Mouse (Mus musculus) liver, embryonic 15.5 days (tissue): ENCODE measurements at regions not wholly inside any gene's neighbourhood (a gene's known extent, or its start where the extent isn't known, plus 50 kb on each side); places are given as distances from the start of the nearest gene placed in this dataset.

Source experiments
- ATAC-seq: fragments of 200-750 bp; cut with Nextera tagmentation; 2 replicates; pipeline ENCODE4 v1.8.0; 2017; ENCODE audit warnings: moderate number of reproducible peaks, mild to moderate bottlenecking, moderate library complexity; ENCODE audit not compliant: insufficient read depth
- H3K27ac ChIP-seq: fragments of 300-500 bp; sonication (generic); replicated peaks from 2 replicates; pipeline ENCODE4 v1.5.1; 2015; ENCODE audit warnings: mild to moderate bottlenecking, inconsistent platforms
- H3K27me3 ChIP-seq: fragments of 300-500 bp; sonication (generic); 2 replicates; pipeline ENCODE4 v1.6.1; 2015; ENCODE audit warnings: mild to moderate bottlenecking, inconsistent platforms
- H3K36me3 ChIP-seq: fragments of 300-500 bp; sonication (generic); replicated peaks from 2 replicates; pipeline ENCODE4 v1.6.1; 2015; ENCODE audit warnings: moderate library complexity, mild to moderate bottlenecking, inconsistent platforms
- H3K4me1 ChIP-seq: fragments of 300-500 bp; sonication (generic); replicated peaks from 2 replicates; pipeline ENCODE4 v1.6.1; 2015; ENCODE audit warnings: inconsistent platforms
- H3K4me2 ChIP-seq: fragments of 300-500 bp; sonication (generic); 2 replicates; pipeline ENCODE4 v1.6.1; 2015; ENCODE audit warnings: moderate library complexity, mild to moderate bottlenecking, inconsistent platforms
- H3K4me3 ChIP-seq: fragments of 300-500 bp; sonication (generic); replicated peaks from 2 replicates; pipeline ENCODE4 v1.5.1; 2015; ENCODE audit warnings: mild to moderate bottlenecking, inconsistent platforms
- H3K9ac ChIP-seq: fragments of 300-500 bp; sonication (generic); 2 replicates; pipeline ENCODE4 v1.6.1; 2015; ENCODE audit warnings: moderate library complexity, mild to moderate bottlenecking, inconsistent platforms
- H3K9me3 ChIP-seq: fragments of 300-500 bp; sonication (generic); replicated peaks from 2 replicates; pipeline ENCODE4 v1.6.1; 2016; ENCODE audit warnings: inconsistent platforms
- WGBS: fragments of 180-500 bp; shearing (Covaris S2); methylation state at CpG from one replicate; pipeline ENCODE4 v1.1.7; 2015; ENCODE audit warnings: mixed read lengths; ENCODE audit not compliant: insufficient replicate concordance; 5-methylcytosine and 5-hydroxymethylcytosine counted together

DNA sequence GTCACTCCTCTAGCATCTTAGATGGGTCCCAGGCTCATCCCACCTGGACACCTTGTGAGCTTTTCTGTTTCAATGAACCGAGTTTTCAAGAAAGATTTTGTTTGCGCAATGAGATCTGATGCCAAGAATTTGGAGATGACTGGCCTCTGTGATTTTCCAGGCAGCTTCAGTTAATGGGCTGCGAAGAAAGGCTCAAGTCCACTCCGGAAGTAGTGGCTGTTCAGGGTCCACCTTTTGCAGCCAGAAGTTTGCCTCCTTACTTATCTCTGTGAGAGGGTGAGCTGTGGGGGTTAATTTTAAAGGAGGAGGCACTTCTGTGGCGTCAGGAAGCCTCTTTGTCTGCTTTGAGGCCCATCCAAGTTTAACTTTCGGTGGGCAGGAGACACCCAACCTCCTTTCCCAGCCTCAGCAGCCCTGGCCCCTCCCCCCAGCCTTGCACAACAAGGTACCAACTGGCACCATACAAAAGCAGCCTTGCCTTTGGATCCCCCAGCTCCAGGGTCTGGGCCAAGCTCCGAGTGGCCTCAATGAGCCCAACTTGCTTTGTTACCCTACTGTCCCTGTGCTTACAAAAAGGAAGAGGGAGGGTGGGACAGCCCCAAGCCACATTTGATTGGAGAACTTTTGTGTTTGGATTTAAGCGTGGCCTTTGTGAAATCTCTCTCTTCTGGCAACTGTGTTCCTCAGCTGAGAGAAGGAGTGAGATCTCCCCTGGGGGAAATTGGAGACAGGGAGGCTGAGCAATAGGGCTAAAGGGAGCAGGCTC lies 75.3 kb downstream of the Lsm3 start:
- Histone ChIP-seq H3K9ac (no peak overlapping the region), H3K4me2 (no peak overlapping the region), H3K4me1 (no peaks in the 10 kb centered on the region), H3K27me3 (no peaks in the 10 kb centered on the region), H3K27ac (no peak overlapping the region), H3K9me3 (no peaks in the 10 kb centered on the region), H3K36me3 (no peaks in the 10 kb centered on the region), H3K4me3 (no peak overlapping the region)
- WGBS, result 35% methylated on average over 8 of the region's 8 CpGs
- no peak for ATAC-seq

DNA sequence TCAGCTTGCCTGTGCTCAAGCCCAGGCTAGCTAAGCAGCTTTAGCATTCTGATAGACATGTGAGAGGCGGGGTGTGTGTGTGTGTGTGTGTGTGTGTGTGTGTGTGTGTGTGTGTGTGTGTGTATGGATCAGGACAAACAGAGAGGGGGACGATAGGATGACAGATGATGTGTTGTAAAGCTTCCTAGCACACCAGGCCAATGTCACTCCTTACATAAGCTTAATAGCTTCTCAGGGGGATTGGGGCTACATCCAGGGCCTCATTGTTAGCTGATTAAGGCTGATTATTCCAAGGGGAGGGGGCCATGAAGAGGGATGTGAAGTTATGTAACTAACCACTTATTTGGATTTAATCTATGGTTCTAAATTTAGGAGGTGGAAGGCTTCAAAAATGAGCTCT lies 76.9 kb downstream of the Lsm3 start:
- Histone ChIP-seq H3K27me3 (no peaks in the 10 kb centered on the region), H3K27ac (no peak overlapping the region), H3K4me1 (no peaks in the 10 kb centered on the region), H3K9ac (no peak overlapping the region), H3K4me2 (no peak overlapping the region), H3K9me3 (no peaks in the 10 kb centered on the region), H3K36me3 (no peaks in the 10 kb centered on the region), H3K4me3 (no peak overlapping the region)
- 39% methylated on average over 2 of the region's 2 CpGs for WGBS
- ATAC-seq, result no peak

DNA sequence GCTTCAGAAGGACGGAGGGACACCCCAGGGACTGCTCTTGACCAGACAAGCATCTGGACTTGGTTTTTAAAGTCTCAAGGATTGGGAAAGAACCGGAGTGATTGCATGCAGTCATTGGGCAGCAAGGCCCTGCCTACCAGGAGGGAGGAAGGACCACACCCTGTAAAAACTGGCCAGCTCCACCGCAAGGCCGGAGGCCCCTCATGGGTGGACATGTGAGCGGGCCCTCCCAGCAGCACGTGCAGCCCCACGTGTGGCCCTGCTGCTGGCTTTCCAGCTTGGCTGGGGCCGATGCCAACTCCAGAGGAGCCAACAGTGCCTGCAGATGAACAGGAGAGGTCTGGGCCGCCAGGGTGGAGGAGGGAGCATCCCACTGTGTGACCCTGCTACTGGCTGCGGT lies 83.2 kb downstream of the Lsm3 start:
- H3K9me3 ChIP-seq, result no peaks in the 10 kb centered on the region
- H3K4me2 ChIP-seq, result no peak overlapping the region
- no peak overlapping the region for H3K27ac ChIP-seq
- 58% methylated on average over 10 of the region's 10 CpGs for WGBS
- no peak overlapping the region for H3K9ac ChIP-seq
- ATAC-seq, result no peak
- H3K4me1 ChIP-seq, result no peaks in the 10 kb centered on the region
- no peaks in the 10 kb centered on the region for H3K27me3 ChIP-seq
- no peak overlapping the region for H3K4me3 ChIP-seq
- H3K36me3 ChIP-seq, result no peaks in the 10 kb centered on the region

DNA sequence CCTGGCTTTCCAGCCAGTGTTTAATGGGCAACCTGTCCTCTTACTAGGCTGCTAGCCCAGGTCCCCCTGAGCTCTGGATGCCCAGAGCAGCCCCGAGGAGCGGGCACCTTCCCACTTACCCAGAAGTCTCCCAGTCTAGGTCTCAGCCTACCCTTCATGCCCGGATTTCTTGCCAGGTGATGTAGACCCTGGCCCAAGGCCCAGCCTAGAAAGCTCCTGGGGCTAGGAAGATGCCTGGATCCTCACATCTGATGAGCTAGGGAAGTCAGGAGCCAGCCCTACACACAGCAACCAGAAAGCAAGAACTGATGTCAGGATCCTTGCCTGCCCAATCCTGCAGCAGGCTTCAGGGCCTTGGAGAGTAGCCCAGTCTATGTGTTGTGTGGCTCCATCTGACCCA lies 83.7 kb upstream of the Slc6a6 start:
- 63% methylated on average over 3 of the region's 3 CpGs for WGBS
- Histone ChIP-seq H3K36me3 (no peaks in the 10 kb centered on the region), H3K4me3 (no peak overlapping the region), H3K9ac (no peak overlapping the region), H3K27me3 (no peaks in the 10 kb centered on the region), H3K4me2 (no peak overlapping the region), H3K27ac (no peak overlapping the region), H3K9me3 (no peaks in the 10 kb centered on the region), H3K4me1 (no peaks in the 10 kb centered on the region)
- no peak for ATAC-seq

DNA sequence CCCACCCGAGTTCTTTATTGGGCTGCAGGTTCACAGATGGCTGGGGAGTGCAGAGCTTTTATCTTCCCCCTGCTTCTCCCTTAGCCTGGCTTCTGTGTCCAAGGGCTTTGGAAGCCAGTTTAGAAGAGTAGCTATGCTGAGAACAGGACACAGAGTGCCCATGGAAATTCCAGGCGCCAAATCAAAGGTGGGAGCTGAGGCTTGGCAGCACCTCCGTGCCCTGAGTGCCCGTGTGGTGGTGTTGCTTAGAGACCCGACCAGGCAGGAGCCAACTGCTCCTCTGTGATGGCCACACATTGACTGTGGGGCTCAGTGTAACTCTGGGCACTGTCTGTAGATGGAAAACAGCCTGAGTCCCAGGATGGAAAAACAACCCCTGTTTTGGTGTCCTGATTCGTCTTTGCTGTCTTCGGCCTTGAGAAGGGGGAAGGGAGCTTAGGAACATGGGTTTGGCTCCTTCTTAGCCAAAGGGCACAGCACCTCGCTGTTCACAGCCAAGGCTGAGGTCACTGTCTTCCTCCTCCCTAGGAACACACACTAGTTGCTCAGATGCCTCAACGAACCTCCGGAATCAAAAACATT lies 77.1 kb upstream of the Slc6a6 start:
- Histone ChIP-seq H3K27ac (no peak overlapping the region), H3K9me3 (no peaks in the 10 kb centered on the region), H3K4me1 (no peaks in the 10 kb centered on the region), H3K36me3 (no peaks in the 10 kb centered on the region), H3K4me3 (no peak overlapping the region), H3K4me2 (no peak overlapping the region), H3K9ac (no peak overlapping the region), H3K27me3 (no peaks in the 10 kb centered on the region)
- WGBS, result 61% methylated on average over 10 of the region's 10 CpGs
- no peak for ATAC-seq

DNA sequence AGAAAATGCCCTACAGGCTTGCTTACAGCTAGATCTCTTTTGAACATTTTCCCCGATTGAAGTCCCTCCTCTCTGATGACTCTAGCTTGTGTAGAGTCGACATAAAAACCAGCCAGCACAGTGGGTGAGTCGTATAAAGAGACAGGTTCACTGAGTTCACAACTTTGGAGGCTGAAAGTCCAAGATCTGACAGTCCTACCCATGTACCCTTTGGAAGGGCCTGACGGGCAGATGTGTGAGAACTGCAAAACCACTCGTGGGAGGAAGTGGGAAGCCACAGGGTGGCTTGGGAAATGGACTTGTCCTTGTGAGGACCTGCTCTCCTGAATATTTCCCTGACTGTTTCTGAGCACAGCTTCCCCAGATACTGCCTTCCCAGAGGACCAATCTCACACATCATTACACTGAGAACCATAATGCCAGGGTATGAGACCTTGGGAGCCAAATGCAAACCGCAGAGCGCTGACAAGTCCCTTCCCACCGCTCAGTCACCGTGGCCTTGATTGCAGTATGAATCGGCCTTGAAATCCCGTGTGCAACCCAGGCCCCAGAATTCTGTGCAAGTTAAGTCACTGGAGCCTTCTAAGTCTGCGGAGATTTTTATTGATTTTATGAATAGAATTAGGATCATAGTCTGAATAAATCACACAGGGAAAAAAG lies 76.1 kb upstream of the Slc6a6 start:
- H3K9ac ChIP-seq, result no peak overlapping the region
- H3K9me3 ChIP-seq, result no peaks in the 10 kb centered on the region
- H3K27ac ChIP-seq, result no peak overlapping the region
- H3K36me3 ChIP-seq, result no peaks in the 10 kb centered on the region
- no peaks in the 10 kb centered on the region for H3K4me1 ChIP-seq
- no peak overlapping the region for H3K4me2 ChIP-seq
- ATAC-seq, result no peak
- no peaks in the 10 kb centered on the region for H3K27me3 ChIP-seq
- 55% methylated on average over 12 of the region's 12 CpGs for WGBS
- H3K4me3 ChIP-seq, result no peak overlapping the region

DNA sequence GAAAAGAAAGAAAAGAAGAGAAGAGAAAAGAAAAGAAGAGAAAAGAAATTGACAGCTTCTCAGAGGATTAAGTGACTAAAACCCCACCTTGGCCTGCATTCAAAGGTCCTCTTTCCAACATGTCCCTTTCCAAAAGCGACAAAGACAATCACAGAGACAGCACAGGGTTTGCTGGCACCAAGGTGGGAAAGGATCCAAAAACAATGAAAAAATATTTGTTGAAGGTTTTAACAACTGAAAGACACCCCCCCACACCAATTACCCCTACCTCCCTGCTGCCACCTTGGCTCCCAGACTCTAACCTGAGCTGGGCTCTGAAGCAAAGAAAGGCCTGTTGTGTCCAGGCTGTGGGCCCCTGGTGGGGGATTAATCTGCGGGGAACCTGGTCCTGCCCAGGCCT lies 74.2 kb upstream of the Slc6a6 start:
- no peak overlapping the region for H3K9ac ChIP-seq
- no peaks in the 10 kb centered on the region for H3K27me3 ChIP-seq
- no peaks in the 10 kb centered on the region for H3K4me1 ChIP-seq
- H3K36me3 ChIP-seq, result no peaks in the 10 kb centered on the region
- WGBS, result 52% methylated on average over 2 of the region's 2 CpGs
- H3K9me3 ChIP-seq, result no peaks in the 10 kb centered on the region
- H3K4me2 ChIP-seq, result no peak overlapping the region
- no peak for ATAC-seq
- no peak overlapping the region for H3K27ac ChIP-seq
- H3K4me3 ChIP-seq, result no peak overlapping the region

DNA sequence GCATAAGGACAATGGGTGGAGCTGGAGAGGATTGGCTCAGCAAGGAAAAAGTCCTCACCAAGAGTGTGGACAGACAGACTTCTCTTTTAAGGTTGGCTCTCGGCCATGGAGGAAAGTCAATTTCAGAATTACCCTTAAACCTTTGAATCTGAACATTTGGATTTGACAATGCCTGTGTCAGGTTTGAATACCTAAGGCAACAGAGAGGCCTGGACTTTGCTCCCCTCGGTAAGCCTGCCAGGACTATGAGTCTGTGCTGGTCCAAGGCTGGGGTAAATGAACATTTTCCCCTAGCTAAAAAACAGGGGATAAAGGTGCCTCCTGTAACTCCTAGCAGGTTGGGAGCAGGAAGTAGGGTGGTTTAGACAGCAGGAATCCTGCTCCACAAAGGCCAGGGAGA lies 68.8 kb upstream of the Slc6a6 start:
- no peak overlapping the region for H3K4me3 ChIP-seq
- H3K4me2 ChIP-seq, result no peak overlapping the region
- no peak overlapping the region for H3K27ac ChIP-seq
- no peaks in the 10 kb centered on the region for H3K27me3 ChIP-seq
- H3K36me3 ChIP-seq, result no peaks in the 10 kb centered on the region
- no peak for ATAC-seq
- 50% methylated on average over 2 of the region's 2 CpGs for WGBS
- peaks cover 16% of the 10 kb centered on the region for H3K4me1 ChIP-seq
- no peaks in the 10 kb centered on the region for H3K9me3 ChIP-seq
- H3K9ac ChIP-seq, result no peak overlapping the region

DNA sequence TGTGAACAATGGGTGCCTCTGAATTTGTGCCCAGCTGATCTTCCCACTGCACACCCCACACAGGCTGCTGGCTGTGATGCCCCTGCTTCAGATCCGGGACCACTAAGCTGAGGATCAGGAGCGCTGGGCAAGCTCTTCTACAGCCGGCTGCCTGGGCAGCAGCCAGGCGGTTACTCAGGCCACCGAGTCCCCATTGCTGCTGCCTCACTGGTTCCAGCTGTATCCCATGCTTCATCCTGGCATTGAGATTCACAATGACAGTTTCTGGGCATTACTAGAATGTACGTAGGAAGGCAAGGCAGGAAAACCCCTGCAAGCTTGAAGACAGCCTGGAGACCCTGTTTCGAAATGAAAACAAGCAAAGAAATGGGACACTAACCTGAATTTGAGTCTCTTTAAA lies 67.3 kb upstream of the Slc6a6 start:
- no peak for ATAC-seq
- Histone ChIP-seq H3K36me3 (no peaks in the 10 kb centered on the region), H3K27ac (no peak overlapping the region), H3K4me2 (peak overlapping the region; percentile 58; the same call in 1 of the 2 replicates), H3K9ac (no peak overlapping the region), H3K4me3 (no peak overlapping the region), H3K9me3 (no peaks in the 10 kb centered on the region), H3K27me3 (no peaks in the 10 kb centered on the region), H3K4me1 (peaks cover 16% of the 10 kb centered on the region)
- 68% methylated on average over 7 of the region's 7 CpGs for WGBS

DNA sequence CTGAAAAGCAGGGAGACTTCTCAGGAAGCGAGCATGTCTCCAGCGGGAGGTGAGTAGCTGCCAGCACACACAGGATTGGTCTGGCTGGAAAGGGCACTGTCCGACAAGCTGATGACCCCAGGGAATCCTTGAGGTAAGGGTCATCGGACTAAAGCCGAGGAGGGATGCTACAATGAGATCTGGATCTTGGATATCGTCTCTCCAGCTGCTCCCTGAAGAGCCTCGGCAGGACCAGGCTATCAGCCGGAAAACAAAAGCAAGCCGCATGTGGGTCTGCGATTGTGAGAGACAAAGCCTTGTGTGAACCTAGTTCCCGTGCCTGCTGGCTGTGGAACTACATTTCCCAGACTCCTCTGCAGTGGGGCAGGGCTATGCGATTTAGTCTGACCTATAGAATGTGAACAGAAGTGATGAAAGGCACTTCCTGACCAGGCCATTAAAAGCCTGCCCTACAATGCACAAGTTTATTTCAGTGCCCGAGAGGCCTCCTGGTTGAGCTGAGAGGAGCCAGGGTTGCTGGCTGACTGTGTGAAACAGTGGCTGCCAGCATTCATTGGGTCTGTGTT lies 66.7 kb upstream of the Slc6a6 start:
- no peak overlapping the region for H3K9ac ChIP-seq
- no peaks in the 10 kb centered on the region for H3K9me3 ChIP-seq
- peak; percentile 74 for ATAC-seq
- H3K4me1 ChIP-seq, result peaks cover 18% of the 10 kb centered on the region
- H3K27ac ChIP-seq, result no peak overlapping the region; the same call in 1 of the 2 replicates
- peak overlapping the region; percentile 58 for H3K4me2 ChIP-seq
- H3K4me3 ChIP-seq, result peak overlapping the region; percentile 16; the same call in 1 of the 2 replicates
- 2% methylated on average over 13 of the region's 13 CpGs for WGBS
- H3K36me3 ChIP-seq, result no peaks in the 10 kb centered on the region
- H3K27me3 ChIP-seq, result no peaks in the 10 kb centered on the region

DNA sequence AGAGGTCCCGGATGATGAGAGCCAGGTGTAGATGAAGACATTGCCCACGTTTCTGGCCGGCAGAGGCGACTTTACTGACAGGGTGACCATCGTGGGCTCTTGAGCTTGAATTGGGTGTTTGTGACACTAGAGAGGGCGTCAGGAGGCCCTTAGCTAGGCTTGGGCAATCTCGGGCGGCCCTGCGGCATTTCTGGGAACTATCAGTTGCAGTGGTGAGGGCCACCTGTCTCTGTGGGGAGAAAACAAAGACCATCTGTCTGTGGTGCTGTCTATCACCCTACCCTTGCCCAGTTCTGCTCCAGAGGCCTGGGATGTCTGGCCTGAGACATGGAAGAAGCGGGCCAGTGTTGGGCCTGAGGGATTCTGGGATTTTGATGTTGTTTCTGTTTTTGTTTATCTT lies 66.2 kb upstream of the Slc6a6 start:
- peak; percentile 29; the same call in 1 of the 2 replicates for ATAC-seq
- 0 out of 2 replicates have a peak overlapping the region, but pooled peaks have one; percentile 8 for H3K4me3 ChIP-seq
- H3K27me3 ChIP-seq, result no peaks in the 10 kb centered on the region
- no peak overlapping the region for H3K9ac ChIP-seq
- H3K4me2 ChIP-seq, result peak overlapping the region; percentile 58
- H3K36me3 ChIP-seq, result no peaks in the 10 kb centered on the region
- H3K4me1 ChIP-seq, result peaks cover 24% of the 10 kb centered on the region
- H3K27ac ChIP-seq, result no peak overlapping the region; the same call in 1 of the 2 replicates
- 44% methylated on average over 10 of the region's 10 CpGs for WGBS
- no peaks in the 10 kb centered on the region for H3K9me3 ChIP-seq
